9 mouse cellular contexts compared by ENCODE assay signal in genomic region chr14:79658286-79658685, GRCm38 (mm10). TPM values are rescaled to one million over a fixed set of nuclear protein-coding genes. Genes with fewer than 3 reads are reported as not detected.
A peak's percentile ranks its signal among the peaks of the same experiment; 100 is the strongest.
DNase-seq lines count a peak whose midpoint lies in the region; ATAC-seq lines count a peak whose summit lies in the region.
"Had no signal": no experiment of that assay in that cellular context is flagged by ENCODE, and none has a peak within 500 bp of the region (broad histone marks: within the 10 kb centered on the region; RNA-seq: fewer than 3 reads in every experiment).

No protein-coding gene starts in this region.

- H3K4me3 ChIP-seq in kidney, embryonic 14.5 days (ENCODE audit: low read length): no peak overlapping the region
- no peak overlapping the region for H3K4me3 ChIP-seq in liver, embryonic 12.5 days

- 72% methylated on average over 5 of the region's 5 CpGs for whole genome bisulfite sequencing in kidney, embryonic 14.5 days
- 68% methylated on average over 5 of the region's 5 CpGs for WGBS in liver, embryonic 12.5 days (ENCODE audit: insufficient replicate concordance)

- no peaks in the 10 kb centered on the region for H3K36me3 ChIP-seq in kidney, embryonic 14.5 days (ENCODE audit: control insufficient read depth, insufficient read depth, low read length)
- no peaks in the 10 kb centered on the region for H3K36me3 ChIP-seq in liver, embryonic 12.5 days

- no peak overlapping the region for H3K9ac ChIP-seq in kidney, embryonic 14.5 days (ENCODE audit: low read depth, low read length)
- H3K9ac ChIP-seq in liver, embryonic 12.5 days: no peak overlapping the region

- H3K27ac ChIP-seq in kidney, embryonic 14.5 days (ENCODE audit: low read depth, low read length): no peak overlapping the region
- no peak overlapping the region for H3K27ac ChIP-seq in liver, embryonic 12.5 days

- intact Hi-C loops in heart, postnatal 36 days (cut with DNase I): no loop called here
- intact Hi-C loops in left cerebral cortex, postnatal 25 days (cut with DNase I): no loop called here

- no peaks in the 10 kb centered on the region; the same call in 1 of the 2 replicates for H3K27me3 ChIP-seq in kidney, embryonic 14.5 days (ENCODE audit: control insufficient read depth, insufficient read depth, low read length)
- H3K27me3 ChIP-seq in liver, embryonic 12.5 days (replicated peaks): peaks cover 22% of the 10 kb centered on the region

- peaks cover 8% of the 10 kb centered on the region; the same call in 1 of the 2 replicates for H3K4me1 ChIP-seq in kidney, embryonic 14.5 days (ENCODE audit: control insufficient read depth, insufficient read depth, low read length)
- no peaks in the 10 kb centered on the region for H3K4me1 ChIP-seq in liver, embryonic 12.5 days

- no peak for ATAC-seq in kidney, embryonic 14.5 days (ENCODE audit: low FRiP score, low TSS enrichment)
- ATAC-seq in liver, embryonic 12.5 days: no peak
- no peak for ATAC-seq in erythroblast, adult 5-6 weeks (replicated peaks; ENCODE audit: low FRiP score, poor library complexity, severe bottlenecking)
- ATAC-seq: Patski had no signal

- H3K4me2 ChIP-seq in kidney, embryonic 14.5 days (replicated peaks; ENCODE audit: low read depth, low read length): no peak overlapping the region
- no peak overlapping the region for H3K4me2 ChIP-seq in liver, embryonic 12.5 days

- no peaks in the 10 kb centered on the region for H3K9me3 ChIP-seq in kidney, embryonic 14.5 days (ENCODE audit: control insufficient read depth, low read length)
- no peaks in the 10 kb centered on the region for H3K9me3 ChIP-seq in liver, embryonic 12.5 days (replicated peaks)

- DNase-seq in cerebellum, adult 18-20 months: peak; percentile 7 to 11
- peak; percentile 83 for DNase-seq in fibroblast of lung, adult 2 months (ENCODE audit: low read depth)
- DNase-seq in heart, postnatal 36 days: peak; percentile 27 to 43
- peak; percentile 52 to 76 for DNase-seq in left cerebral cortex, postnatal 25 days (ENCODE audit: low spot score in 2 of 2)
- DNase-seq in kidney, adult 11 months: no peak

RNA-seq across cellular contexts. Expression of gene Cnmd, which starts 3.7 kb away (rescaled TPM):
- total RNA-seq in heart, postnatal 36 days (2021): 1 to 10 TPM; 1.1 to 1.8 TPM
- total RNA-seq in left cerebral cortex, postnatal 25 days (2021): 1 to 10 TPM in 1 of 2 experiments, under 1 TPM in 1; 0.87 to 1.1 TPM
- polyA plus RNA-seq in kidney, embryonic 14.5 days (2014; fragmentation: Nextera tagmentation; extraction: Ambion mirVana): 1.8 and 2.4 TPM in 2 replicates
- not detected in 2 replicates for polyA plus RNA-seq in liver, embryonic 12.5 days (2016; fragmentation: Nextera tagmentation; extraction: Ambion mirVana)
- 2.9 TPM in 1 of 2 replicates, not detected in the other for total RNA-seq in erythroblast, adult 5-6 weeks (2015; ENCODE audit: low replicate concordance)
- 2.4 TPM in 1 of 2 replicates, not detected in the other for total RNA-seq in erythroblast, adult 5-6 weeks (2017; ENCODE audit: low replicate concordance)
